Mouse (Mus musculus): ENCODE results near the gene Ap1s2. TPM values are rescaled to one million over a fixed set of nuclear protein-coding genes. Genes with fewer than 3 reads are reported as not detected.

The Ap1s2 gene
- polyA plus RNA-seq, 1 experiment, result 3.5 TPM

- peak; percentile 46 for DNase-seq
- peak overlapping the region; percentile 15; the same call in 1 of the 2 replicates for H3K27ac ChIP-seq (ENCODE audit: control insufficient read depth, insufficient read depth, low read length)
- H3K36me3 ChIP-seq (ENCODE audit: control insufficient read depth, insufficient read depth, low read length), result peaks cover 4% of the 10 kb centered on the region; the same call in 1 of the 2 replicates
Measured at GRCm38 (mm10) chrX:163909381-163909780, 564 bp downstream of the Ap1s2 start.

GRCm38 (mm10) chrX:163912791-163913190, 4.0 kb downstream of the Ap1s2 start:
- TF ChIP-seq POLR2A (IDR thresholded peaks at IDR 0.05; ENCODE audit: control insufficient read depth, extremely low read depth, insufficient read depth, low read length, poor library complexity) (no peak), CTCF (IDR thresholded peaks at IDR 0.05; ENCODE audit: borderline replicate concordance, control insufficient read depth, extremely low read depth, insufficient read depth, low read length, poor library complexity) (no peak)
- DNase-seq, result peak; percentile 57
- no peak overlapping the region for H3K27ac ChIP-seq (ENCODE audit: control insufficient read depth, insufficient read depth, low read length)
- no peak overlapping the region for H3K4me3 ChIP-seq (ENCODE audit: control insufficient read depth, insufficient read depth, low read length)
- H3K27me3 ChIP-seq (ENCODE audit: control insufficient read depth, insufficient read depth, low read length), result no peaks in the 10 kb centered on the region
- peaks cover 5% of the 10 kb centered on the region; the same call in 1 of the 2 replicates for H3K4me1 ChIP-seq (replicated peaks; ENCODE audit: control insufficient read depth, insufficient read depth, low read length)
- peaks cover 10% of the 10 kb centered on the region for H3K36me3 ChIP-seq (ENCODE audit: control insufficient read depth, insufficient read depth, low read length)

More at GRCm38 (mm10) chrX:163909381-163909780, 564 bp downstream of the Ap1s2 start:
- under 1% methylated on average over 30 of the region's 34 CpGs for WGBS
- H3K27me3 ChIP-seq (ENCODE audit: control insufficient read depth, insufficient read depth, low read length), result no peaks in the 10 kb centered on the region
- no peak for TF ChIP-seq CTCF (IDR thresholded peaks at IDR 0.05; ENCODE audit: borderline replicate concordance, control insufficient read depth, extremely low read depth, insufficient read depth, low read length, poor library complexity)
- no peak for TF ChIP-seq POLR2A (IDR thresholded peaks at IDR 0.05; ENCODE audit: control insufficient read depth, extremely low read depth, insufficient read depth, low read length, poor library complexity)
- H3K4me3 ChIP-seq (ENCODE audit: control insufficient read depth, insufficient read depth, low read length), result peak overlapping the region; percentile 76
- peaks cover 5% of the 10 kb centered on the region; the same call in 1 of the 2 replicates for H3K4me1 ChIP-seq (replicated peaks; ENCODE audit: control insufficient read depth, insufficient read depth, low read length)

- no peak for DNase-seq
- no peak for TF ChIP-seq CTCF (IDR thresholded peaks at IDR 0.05; ENCODE audit: borderline replicate concordance, control insufficient read depth, extremely low read depth, insufficient read depth, low read length, poor library complexity)
- TF ChIP-seq POLR2A (IDR thresholded peaks at IDR 0.05; ENCODE audit: control insufficient read depth, extremely low read depth, insufficient read depth, low read length, poor library complexity), result no peak
Measured at GRCm38 (mm10) chrX:163929550-163929949, 20.7 kb downstream of the Ap1s2 start.

DNA sequence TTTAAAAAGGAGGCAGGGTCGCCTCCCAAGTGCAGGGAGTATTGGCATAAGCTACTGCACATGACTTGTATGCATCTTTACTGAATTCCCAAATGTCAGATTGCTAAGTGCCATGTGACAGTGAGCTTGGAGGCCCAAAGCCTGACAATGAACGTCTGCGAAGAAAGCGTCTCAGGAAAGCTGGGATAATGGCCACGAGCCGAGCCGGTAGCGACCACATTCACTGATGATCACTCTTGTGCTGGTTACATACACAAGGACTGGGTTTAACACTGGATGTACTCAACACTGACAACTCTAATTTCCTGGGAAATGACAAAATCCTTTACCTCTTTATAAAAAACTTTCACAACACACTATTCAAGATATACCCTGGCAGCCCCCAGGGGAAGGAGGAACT, 25.9 kb downstream of the Ap1s2 start:
- Histone ChIP-seq H3K36me3 (ENCODE audit: control insufficient read depth, insufficient read depth, low read length) (peaks cover 13% of the 10 kb centered on the region), H3K4me3 (ENCODE audit: control insufficient read depth, insufficient read depth, low read length) (no peak overlapping the region), H3K27me3 (ENCODE audit: control insufficient read depth, insufficient read depth, low read length) (no peaks in the 10 kb centered on the region), H3K4me1 (replicated peaks; ENCODE audit: control insufficient read depth, insufficient read depth, low read length) (no peaks in the 10 kb centered on the region), H3K27ac (ENCODE audit: control insufficient read depth, insufficient read depth, low read length) (no peak overlapping the region)
- DNase-seq, result no peak
- no peak for TF ChIP-seq POLR2A (IDR thresholded peaks at IDR 0.05; ENCODE audit: control insufficient read depth, extremely low read depth, insufficient read depth, low read length, poor library complexity)
- no peak for TF ChIP-seq CTCF (IDR thresholded peaks at IDR 0.05; ENCODE audit: borderline replicate concordance, control insufficient read depth, extremely low read depth, insufficient read depth, low read length, poor library complexity)
- 95% methylated on average over 8 of the region's 8 CpGs for WGBS

More at GRCm38 (mm10) chrX:163929550-163929949, 20.7 kb downstream of the Ap1s2 start:
- Histone ChIP-seq H3K27ac (ENCODE audit: control insufficient read depth, insufficient read depth, low read length) (no peak overlapping the region), H3K4me3 (ENCODE audit: control insufficient read depth, insufficient read depth, low read length) (no peak overlapping the region), H3K27me3 (ENCODE audit: control insufficient read depth, insufficient read depth, low read length) (no peaks in the 10 kb centered on the region), H3K36me3 (ENCODE audit: control insufficient read depth, insufficient read depth, low read length) (no peaks in the 10 kb centered on the region), H3K4me1 (replicated peaks; ENCODE audit: control insufficient read depth, insufficient read depth, low read length) (no peaks in the 10 kb centered on the region)

DNA sequence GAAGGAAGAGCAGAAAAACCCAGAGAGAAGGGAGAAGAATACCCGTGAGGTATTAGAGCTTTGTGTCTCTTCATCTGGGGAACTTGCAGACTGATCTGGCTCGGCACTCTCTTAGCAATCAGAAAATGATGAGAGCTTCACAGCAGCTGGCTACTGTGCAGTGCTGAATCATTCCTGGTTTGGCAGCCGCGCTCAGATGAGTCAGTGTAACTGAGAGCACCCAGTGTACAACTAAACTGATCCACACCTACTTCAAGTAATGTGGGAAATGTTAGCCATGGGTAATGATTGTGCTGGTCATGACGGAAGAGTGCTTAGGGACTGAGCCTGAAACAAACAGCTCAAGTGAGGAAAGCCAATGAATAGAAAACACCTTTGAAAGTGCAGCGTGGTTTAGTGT, 29.8 kb downstream of the Ap1s2 start:
- H3K4me1 ChIP-seq (replicated peaks; ENCODE audit: control insufficient read depth, insufficient read depth, low read length), result no peaks in the 10 kb centered on the region
- no peaks in the 10 kb centered on the region for H3K27me3 ChIP-seq (ENCODE audit: control insufficient read depth, insufficient read depth, low read length)
- 92% methylated on average over 6 of the region's 6 CpGs for WGBS
- no peak for DNase-seq
- peaks cover 21% of the 10 kb centered on the region for H3K36me3 ChIP-seq (ENCODE audit: control insufficient read depth, insufficient read depth, low read length)
- no peak overlapping the region for H3K4me3 ChIP-seq (ENCODE audit: control insufficient read depth, insufficient read depth, low read length)
- no peak overlapping the region for H3K27ac ChIP-seq (ENCODE audit: control insufficient read depth, insufficient read depth, low read length)
- TF ChIP-seq POLR2A (IDR thresholded peaks at IDR 0.05; ENCODE audit: control insufficient read depth, extremely low read depth, insufficient read depth, low read length, poor library complexity) (no peak), CTCF (IDR thresholded peaks at IDR 0.05; ENCODE audit: borderline replicate concordance, control insufficient read depth, extremely low read depth, insufficient read depth, low read length, poor library complexity) (no peak)

GRCm38 (mm10) chrX:163944381-163944780, 35.6 kb downstream of the Ap1s2 start:
- H3K36me3 ChIP-seq (ENCODE audit: control insufficient read depth, insufficient read depth, low read length), result peaks cover 32% of the 10 kb centered on the region
- TF ChIP-seq POLR2A (IDR thresholded peaks at IDR 0.05; ENCODE audit: control insufficient read depth, extremely low read depth, insufficient read depth, low read length, poor library complexity) (no peak), CTCF (IDR thresholded peaks at IDR 0.05; ENCODE audit: borderline replicate concordance, control insufficient read depth, extremely low read depth, insufficient read depth, low read length, poor library complexity) (no peak)
- H3K27ac ChIP-seq (ENCODE audit: control insufficient read depth, insufficient read depth, low read length), result no peak overlapping the region

DNA sequence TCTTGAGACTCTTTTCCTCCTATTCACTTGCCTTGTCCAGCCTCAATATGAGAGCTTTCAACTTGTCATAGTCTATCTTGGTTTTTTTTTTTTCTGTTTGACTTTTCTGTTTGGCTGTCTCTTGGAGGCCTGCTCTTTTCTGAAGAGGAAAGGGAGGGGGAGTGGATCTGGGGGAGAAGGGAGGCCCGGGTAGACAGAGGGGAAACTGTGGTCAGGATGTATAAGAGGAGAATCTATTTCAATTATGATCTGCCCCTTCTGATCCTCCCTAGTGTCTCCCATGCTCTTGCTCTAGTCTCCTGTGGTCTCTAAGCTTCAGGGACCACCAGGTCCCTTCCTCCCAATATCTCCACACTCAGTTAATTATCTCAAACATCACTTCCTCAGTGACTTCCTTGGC, 42.8 kb downstream of the Ap1s2 start:
- TF ChIP-seq CTCF (IDR thresholded peaks at IDR 0.05; ENCODE audit: borderline replicate concordance, control insufficient read depth, extremely low read depth, insufficient read depth, low read length, poor library complexity) (no peak), POLR2A (IDR thresholded peaks at IDR 0.05; ENCODE audit: control insufficient read depth, extremely low read depth, insufficient read depth, low read length, poor library complexity) (no peak)
- Histone ChIP-seq H3K27me3 (ENCODE audit: control insufficient read depth, insufficient read depth, low read length) (no peaks in the 10 kb centered on the region), H3K36me3 (ENCODE audit: control insufficient read depth, insufficient read depth, low read length) (peaks cover 50% of the 10 kb centered on the region), H3K4me1 (replicated peaks; ENCODE audit: control insufficient read depth, insufficient read depth, low read length) (no peaks in the 10 kb centered on the region; the same call in 1 of the 2 replicates), H3K27ac (ENCODE audit: control insufficient read depth, insufficient read depth, low read length) (no peak overlapping the region), H3K4me3 (ENCODE audit: control insufficient read depth, insufficient read depth, low read length) (no peak overlapping the region)
- 0% methylated on average over 1 of the region's 1 CpGs for WGBS
- no peak for DNase-seq

More at GRCm38 (mm10) chrX:163944381-163944780, 35.6 kb downstream of the Ap1s2 start:
- Histone ChIP-seq H3K4me3 (ENCODE audit: control insufficient read depth, insufficient read depth, low read length) (no peak overlapping the region), H3K4me1 (replicated peaks; ENCODE audit: control insufficient read depth, insufficient read depth, low read length) (no peaks in the 10 kb centered on the region), H3K27me3 (ENCODE audit: control insufficient read depth, insufficient read depth, low read length) (no peaks in the 10 kb centered on the region)
- WGBS, result 99% methylated on average over 3 of the region's 3 CpGs
- DNase-seq, result no peak
